Mouse (Mus musculus) B cell, adult (primary cell): ENCODE data around the gene Arl15. TPM values are rescaled to one million over a fixed set of nuclear protein-coding genes. Genes with fewer than 3 reads are reported as not detected.

ENCODE experiments used
- total RNA-seq: library from RNA; stranded (reverse); gene quantifications from 4 replicates; pipeline ENCODE4 v1.2.4, GENCODE M21; 2023; ENCODE audit not compliant: inconsistent age

The Arl15 gene
- 9.4 to 14.8 TPM (median 9.7 TPM) in 4 replicates for total RNA-seq

DNA sequence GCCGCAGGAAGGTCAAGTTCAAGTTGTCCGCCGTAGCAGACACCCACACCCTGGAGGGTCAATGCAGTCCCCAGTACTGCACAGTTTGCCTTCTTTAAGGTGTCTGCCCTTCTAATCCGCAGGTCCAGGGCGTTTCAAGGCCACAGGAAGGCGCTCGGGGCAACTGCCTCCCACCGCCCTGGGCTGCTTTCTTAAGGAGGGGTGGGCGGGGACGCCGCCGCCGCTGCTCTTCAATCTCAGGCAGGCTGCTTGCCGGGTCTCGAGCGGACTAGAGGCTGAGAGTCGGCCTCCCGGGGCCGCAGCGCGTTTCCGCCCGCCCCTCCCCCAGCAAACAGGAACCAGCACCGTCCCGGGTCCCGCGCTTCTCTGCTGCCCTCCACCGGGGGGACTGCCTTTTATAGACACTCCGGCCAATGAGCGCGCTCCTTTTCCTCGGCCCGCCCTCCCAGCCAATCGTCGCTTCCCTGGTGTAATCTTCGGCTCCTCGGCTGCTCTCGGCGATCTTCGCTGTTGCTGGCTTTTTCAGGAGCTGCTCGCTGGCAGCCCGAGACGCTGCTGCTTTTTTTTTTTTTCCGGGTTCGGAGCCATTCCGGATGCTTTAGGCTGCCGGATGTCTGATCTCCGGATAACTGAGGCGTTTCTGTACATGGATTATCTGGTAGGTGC lies at the start of gene Arl15:
TSS of gene Arl15 (plus strand) at position 467 of the 666 bp plus-strand sequence.

Other genes with a start within 250 kb of the Arl15 start
- 13.5 to 15.5 TPM (median 14.1 TPM) in 4 replicates for gene Snx18, start 175.9 kb upstream of the Arl15 start, total RNA-seq
- not detected in 4 replicates for gene Hspb3, start 130.8 kb upstream of the Arl15 start, total RNA-seq